7 mouse cellular contexts compared by ENCODE assay signal in the genomic region with DNA sequence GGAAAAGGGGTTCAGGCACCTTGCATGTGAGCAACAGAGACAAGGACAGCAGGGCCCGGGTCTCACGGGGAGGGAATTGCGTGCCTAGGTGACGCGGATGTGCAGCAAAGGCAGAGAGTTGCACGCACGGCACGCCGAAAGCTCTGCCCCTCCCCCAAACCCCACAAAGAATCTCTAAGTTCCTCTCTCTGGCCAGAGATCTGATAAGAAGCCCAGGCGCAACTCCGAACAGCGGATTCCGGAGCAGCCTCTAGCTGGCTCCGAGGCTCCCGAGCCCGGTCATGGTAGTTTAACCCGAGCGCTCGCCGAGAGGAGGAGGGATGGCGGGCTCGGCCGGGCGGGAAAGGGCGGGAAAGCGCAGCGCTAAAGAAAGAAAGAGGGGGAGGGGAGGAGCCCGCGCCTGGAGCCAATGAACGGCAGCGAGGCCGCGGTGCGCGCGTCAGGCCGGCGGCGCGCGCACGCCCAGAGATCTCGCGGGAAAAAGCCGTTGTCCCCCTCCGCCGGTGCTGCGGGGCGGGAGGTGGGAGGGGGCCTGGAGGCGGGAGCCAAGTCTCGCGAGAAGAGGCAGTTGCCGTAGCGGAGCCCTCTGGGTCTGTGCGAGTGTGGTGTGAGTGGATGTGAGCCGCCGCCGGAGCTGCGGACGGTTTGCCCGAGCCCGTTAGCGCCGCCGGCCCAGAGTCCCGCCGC. TPM values are rescaled to one million over a fixed set of nuclear protein-coding genes. Genes with fewer than 3 reads are reported as not detected.
A peak's percentile ranks its signal among the peaks of the same experiment; 100 is the strongest.
DNase-seq lines count a peak whose midpoint lies in the region; ATAC-seq lines count a peak whose summit lies in the region.

Srsf10 (plus strand) TSS at position 212 of the 687 bp plus-strand sequence.

- under 1% methylated on average over 67 of the region's 67 CpGs for WGBS in embryonic facial prominence, embryonic 10.5 days
- under 1% methylated on average over 61 of the region's 67 CpGs for WGBS in limb, embryonic 11.5 days
- WGBS in midbrain, embryonic 14.5 days = under 1% methylated on average over 66 of the region's 67 CpGs

- H3K4me2 ChIP-seq in limb, embryonic 11.5 days (ENCODE audit: low read depth, severe bottlenecking) = peak within 1 kb of the TSS; percentile 86
- H3K4me2 ChIP-seq in midbrain, embryonic 14.5 days (ENCODE audit: low read length) = peak within 1 kb of the TSS; percentile 87

- peak within 1 kb of the TSS; percentile 100 for H3K27ac ChIP-seq in embryonic facial prominence, embryonic 10.5 days (replicated peaks)
- H3K27ac ChIP-seq in limb, embryonic 11.5 days (replicated peaks; ENCODE audit: low read depth, low read length) = peak within 1 kb of the TSS; percentile 99
- H3K27ac ChIP-seq in midbrain, embryonic 14.5 days (replicated peaks; ENCODE audit: low read depth, low read length) = peak within 1 kb of the TSS; percentile 99

- ATAC-seq in granulocyte monocyte progenitor cell, adult 5-6 weeks (replicated peaks; ENCODE audit: poor library complexity, severe bottlenecking) = peak; percentile 88
- ATAC-seq in limb, embryonic 11.5 days (ENCODE audit: insufficient number of reproducible peaks, low FRiP score, low TSS enrichment, low read depth) = peak; percentile 95
- ATAC-seq in midbrain, embryonic 14.5 days (ENCODE audit: low FRiP score, low TSS enrichment) = peak; percentile 95

- no peaks in the 10 kb centered on the region for H3K27me3 ChIP-seq in embryonic facial prominence, embryonic 10.5 days (replicated peaks; ENCODE audit: low read depth, poor library complexity, severe bottlenecking)
- H3K27me3 ChIP-seq in limb, embryonic 11.5 days (ENCODE audit: control insufficient read depth, insufficient read depth, low read length) = no peaks in the 10 kb centered on the region
- H3K27me3 ChIP-seq in midbrain, embryonic 14.5 days (ENCODE audit: control insufficient read depth, insufficient read depth, low read length) = no peaks in the 10 kb centered on the region

- peak within 1 kb of the TSS; percentile 95 for H3K4me3 ChIP-seq in embryonic facial prominence, embryonic 10.5 days
- H3K4me3 ChIP-seq in limb, embryonic 11.5 days (ENCODE audit: low read depth, low read length) = peak within 1 kb of the TSS; percentile 72
- H3K4me3 ChIP-seq in midbrain, embryonic 14.5 days (replicated peaks; ENCODE audit: low read depth, low read length) = peak within 1 kb of the TSS; percentile 92

- H3K9ac ChIP-seq in limb, embryonic 11.5 days (ENCODE audit: low read length) = peak within 1 kb of the TSS; percentile 99
- H3K9ac ChIP-seq in midbrain, embryonic 14.5 days (replicated peaks; ENCODE audit: low read length) = peak within 1 kb of the TSS; percentile 90

- H3K4me1 ChIP-seq in embryonic facial prominence, embryonic 10.5 days = peaks cover 55% of the 10 kb centered on the region
- 0 out of 2 replicates have a peak, but pooled peaks cover 3% of the 10 kb centered on the region for H3K4me1 ChIP-seq in limb, embryonic 11.5 days (ENCODE audit: control insufficient read depth, insufficient read depth, low read length)
- H3K4me1 ChIP-seq in midbrain, embryonic 14.5 days (ENCODE audit: control insufficient read depth, insufficient read depth, low read length) = peaks cover 36% of the 10 kb centered on the region

- no peaks in the 10 kb centered on the region for H3K9me3 ChIP-seq in embryonic facial prominence, embryonic 10.5 days
- H3K9me3 ChIP-seq in limb, embryonic 11.5 days (ENCODE audit: control insufficient read depth, low read length) = no peaks in the 10 kb centered on the region
- no peaks in the 10 kb centered on the region for H3K9me3 ChIP-seq in midbrain, embryonic 14.5 days (ENCODE audit: control insufficient read depth, low read length)

- DNase-seq in adrenal gland, postnatal 10 days = peak; percentile 98
- peak; percentile 99 for DNase-seq in embryonic facial prominence, embryonic 10.5 days (ENCODE audit: low spot score)
- peak; percentile 94 for DNase-seq in kidney, adult 18-20 months
- peak; percentile 99 for DNase-seq in limb, embryonic 11.5 days (ENCODE audit: low spot score)
- DNase-seq in midbrain, embryonic 14.5 days = peak; percentile 99
- peak; percentile 90 to 95 for DNase-seq in spleen, adult 18-20 months

- peaks cover 21% of the 10 kb centered on the region for H3K36me3 ChIP-seq in embryonic facial prominence, embryonic 10.5 days (replicated peaks)
- H3K36me3 ChIP-seq in limb, embryonic 11.5 days (ENCODE audit: control insufficient read depth, insufficient read depth, low read length) = no peaks in the 10 kb centered on the region
- no peaks in the 10 kb centered on the region for H3K36me3 ChIP-seq in midbrain, embryonic 14.5 days (ENCODE audit: control insufficient read depth, insufficient read depth, low read length)

RNA-seq across cellular contexts. Expression of gene Srsf10, which starts in this region (rescaled TPM):
- 100 to 1,000 TPM in 1 of 2 experiments, 10 to 100 TPM in 1; 94.0 to 117 TPM for total RNA-seq in adrenal gland, postnatal 10 days (2021)
- 377 and 383 TPM in 2 replicates for polyA plus RNA-seq in embryonic facial prominence, embryonic 10.5 days (2016; fragmentation: Nextera tagmentation; extraction: Ambion mirVana)
- 140 TPM in 2 replicates for total RNA-seq in granulocyte monocyte progenitor cell, adult 5-6 weeks (2014; fragmentation: Nextera tagmentation)
- 191 and 201 TPM in 2 replicates for total RNA-seq in granulocyte monocyte progenitor cell, adult 5-6 weeks (2017)
- 435 and 442 TPM in 2 replicates for polyA plus RNA-seq in limb, embryonic 11.5 days (2014; fragmentation: Nextera tagmentation; extraction: Ambion mirVana)
- polyA plus RNA-seq in midbrain, embryonic 14.5 days (2014; fragmentation: Nextera tagmentation; extraction: Ambion mirVana) = 247 and 266 TPM in 2 replicates

Comparison
In these comparisons a context has a peak if more than half of its experiments do, and no peak if none do; other contexts are left out.
1. Peak in every context shown above with its lines: DNase-seq, ATAC-seq, H3K4me3 ChIP-seq and H3K27ac ChIP-seq.